Mouse (Mus musculus): ENCODE data around the gene Hs6st1. TPM values are rescaled to one million over a fixed set of nuclear protein-coding genes. Genes with fewer than 3 reads are reported as not detected.

Hs6st1 gene
- polyA plus RNA-seq, 1 experiment = 53.7 TPM

DNA sequence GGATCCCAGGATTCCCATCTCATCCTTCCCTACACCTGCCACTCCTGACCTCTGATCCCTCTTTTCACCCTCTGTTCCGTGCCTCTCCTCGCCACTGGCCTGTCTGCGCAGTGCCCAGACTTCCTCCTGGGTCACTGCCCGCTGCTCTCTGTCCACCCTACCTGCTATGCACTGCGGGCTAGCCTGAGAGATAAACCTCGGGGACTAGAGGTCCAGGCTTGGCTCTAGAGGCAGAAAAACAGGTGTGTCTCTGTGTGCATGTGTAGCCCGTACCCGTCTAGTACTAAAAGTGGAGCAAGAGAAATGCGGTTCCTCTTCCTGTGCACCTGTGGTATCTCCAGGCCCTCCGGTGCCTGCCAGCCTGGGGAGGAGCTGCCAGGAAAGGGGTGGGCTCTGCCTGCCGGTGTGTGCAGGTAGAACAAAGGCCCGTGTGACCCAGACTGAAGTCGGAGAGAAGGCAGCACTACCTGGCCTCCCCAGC lies 1.1 kb downstream of the Hs6st1 start:
- Histone ChIP-seq H3K4me3 (ENCODE audit: low read depth, low read length) (peak overlapping the region; percentile 86), H3K27me3 (ENCODE audit: control insufficient read depth, insufficient read depth, low read length) (no peaks in the 10 kb centered on the region), H3K4me1 (ENCODE audit: control insufficient read depth, insufficient read depth, insufficient read length, low read length) (peaks cover 42% of the 10 kb centered on the region), H3K36me3 (ENCODE audit: control insufficient read depth, insufficient read depth, low read length) (peaks cover 4% of the 10 kb centered on the region), H3K27ac (ENCODE audit: insufficient read depth, low read depth, low read length) (peak overlapping the region; percentile 86)
- 2% methylated on average over 13 of the region's 13 CpGs for WGBS
- TF ChIP-seq CTCF (IDR thresholded peaks at IDR 0.05; ENCODE audit: extremely low read depth, insufficient read length, insufficient replicate concordance, low read depth, low read length) = no peak

DNA sequence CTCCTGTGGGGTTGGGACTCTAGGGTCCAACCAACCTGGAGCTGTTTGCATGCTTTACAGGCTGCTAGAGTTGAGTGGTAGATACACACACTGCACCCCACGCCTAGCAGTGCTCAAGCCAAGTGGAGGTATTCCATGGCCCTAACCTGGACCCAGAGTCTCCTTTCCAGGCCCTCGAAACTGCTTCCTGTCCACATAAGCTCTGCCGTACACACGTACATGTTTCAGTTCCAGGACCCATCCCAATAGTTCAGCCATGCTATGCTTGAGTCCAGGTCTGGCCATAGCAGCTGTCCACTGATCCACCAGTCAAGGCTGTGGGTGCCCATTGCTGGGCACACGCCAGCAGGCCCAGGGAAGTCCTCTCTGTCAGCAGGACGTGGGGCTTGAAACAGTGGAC lies 2.0 kb downstream of the Hs6st1 start:
- Histone ChIP-seq H3K36me3 (ENCODE audit: control insufficient read depth, insufficient read depth, low read length) (peaks cover 4% of the 10 kb centered on the region), H3K27ac (ENCODE audit: insufficient read depth, low read depth, low read length) (peak overlapping the region; percentile 86), H3K4me1 (ENCODE audit: control insufficient read depth, insufficient read depth, insufficient read length, low read length) (peaks cover 46% of the 10 kb centered on the region), H3K4me3 (ENCODE audit: low read depth, low read length) (peak overlapping the region; percentile 86), H3K27me3 (ENCODE audit: control insufficient read depth, insufficient read depth, low read length) (no peaks in the 10 kb centered on the region)
- TF ChIP-seq CTCF (IDR thresholded peaks at IDR 0.05; ENCODE audit: extremely low read depth, insufficient read length, insufficient replicate concordance, low read depth, low read length) (no peak), POLR2A (IDR thresholded peaks at IDR 0.05; ENCODE audit: low read depth, low read length) (no peak)
- WGBS = 14% methylated on average over 6 of the region's 6 CpGs

DNA sequence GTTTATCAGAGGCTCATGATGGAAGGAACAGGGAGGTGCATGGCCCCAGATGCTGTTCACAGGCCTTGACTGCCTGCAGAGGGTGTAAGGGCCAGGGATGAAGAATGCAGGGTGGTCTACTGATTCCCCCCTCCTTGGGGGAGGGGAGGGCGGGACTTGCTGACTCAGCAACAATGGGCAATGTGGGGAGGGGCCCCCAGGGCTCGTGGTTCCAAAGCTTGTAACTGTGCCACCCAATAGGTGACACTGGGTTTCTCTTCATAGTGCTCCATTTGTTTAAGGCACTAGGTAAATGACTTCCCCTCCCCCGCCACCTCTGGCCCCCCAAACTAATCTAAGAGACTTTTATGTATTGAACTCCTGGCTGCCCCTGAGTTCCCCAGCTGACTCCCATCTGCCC lies 2.5 kb downstream of the Hs6st1 start:
- Histone ChIP-seq H3K4me3 (ENCODE audit: low read depth, low read length) (peak overlapping the region; percentile 86), H3K36me3 (ENCODE audit: control insufficient read depth, insufficient read depth, low read length) (peaks cover 4% of the 10 kb centered on the region), H3K27me3 (ENCODE audit: control insufficient read depth, insufficient read depth, low read length) (no peaks in the 10 kb centered on the region), H3K4me1 (ENCODE audit: control insufficient read depth, insufficient read depth, insufficient read length, low read length) (peaks cover 51% of the 10 kb centered on the region), H3K27ac (ENCODE audit: insufficient read depth, low read depth, low read length) (peak overlapping the region; percentile 86)
- 28% methylated on average over 3 of the region's 3 CpGs for WGBS
- no peak for TF ChIP-seq CTCF (IDR thresholded peaks at IDR 0.05; ENCODE audit: extremely low read depth, insufficient read length, insufficient replicate concordance, low read depth, low read length)
- no peak for TF ChIP-seq POLR2A (IDR thresholded peaks at IDR 0.05; ENCODE audit: low read depth, low read length)

GRCm38 (mm10) chr1:36071176-36071575 lies 3.0 kb downstream of the Hs6st1 start:
- H3K27me3 ChIP-seq (ENCODE audit: control insufficient read depth, insufficient read depth, low read length) = no peaks in the 10 kb centered on the region
- H3K27ac ChIP-seq (ENCODE audit: insufficient read depth, low read depth, low read length) = peak overlapping the region; percentile 86
- peaks cover 8% of the 10 kb centered on the region for H3K36me3 ChIP-seq (ENCODE audit: control insufficient read depth, insufficient read depth, low read length)
- peak overlapping the region; percentile 86 for H3K4me3 ChIP-seq (ENCODE audit: low read depth, low read length)
- TF ChIP-seq POLR2A (IDR thresholded peaks at IDR 0.05; ENCODE audit: low read depth, low read length) (no peak), CTCF (IDR thresholded peaks at IDR 0.05; ENCODE audit: extremely low read depth, insufficient read length, insufficient replicate concordance, low read depth, low read length) (no peak)
- H3K4me1 ChIP-seq (ENCODE audit: control insufficient read depth, insufficient read depth, insufficient read length, low read length) = peaks cover 55% of the 10 kb centered on the region
- WGBS = 16% methylated on average over 7 of the region's 7 CpGs

- no peak for TF ChIP-seq CTCF (IDR thresholded peaks at IDR 0.05; ENCODE audit: extremely low read depth, insufficient read length, insufficient replicate concordance, low read depth, low read length)
- no peak for TF ChIP-seq POLR2A (IDR thresholded peaks at IDR 0.05; ENCODE audit: low read depth, low read length)
- Histone ChIP-seq H3K36me3 (ENCODE audit: control insufficient read depth, insufficient read depth, low read length) (peaks cover 10% of the 10 kb centered on the region), H3K4me1 (ENCODE audit: control insufficient read depth, insufficient read depth, insufficient read length, low read length) (peaks cover 60% of the 10 kb centered on the region), H3K27me3 (ENCODE audit: control insufficient read depth, insufficient read depth, low read length) (no peaks in the 10 kb centered on the region), H3K4me3 (ENCODE audit: low read depth, low read length) (peak overlapping the region; percentile 86), H3K27ac (ENCODE audit: insufficient read depth, low read depth, low read length) (peak overlapping the region; percentile 86)
- WGBS = 72% methylated on average over 3 of the region's 3 CpGs
Observed at GRCm38 (mm10) chr1:36071611-36072010, 3.4 kb downstream of the Hs6st1 start.

DNA sequence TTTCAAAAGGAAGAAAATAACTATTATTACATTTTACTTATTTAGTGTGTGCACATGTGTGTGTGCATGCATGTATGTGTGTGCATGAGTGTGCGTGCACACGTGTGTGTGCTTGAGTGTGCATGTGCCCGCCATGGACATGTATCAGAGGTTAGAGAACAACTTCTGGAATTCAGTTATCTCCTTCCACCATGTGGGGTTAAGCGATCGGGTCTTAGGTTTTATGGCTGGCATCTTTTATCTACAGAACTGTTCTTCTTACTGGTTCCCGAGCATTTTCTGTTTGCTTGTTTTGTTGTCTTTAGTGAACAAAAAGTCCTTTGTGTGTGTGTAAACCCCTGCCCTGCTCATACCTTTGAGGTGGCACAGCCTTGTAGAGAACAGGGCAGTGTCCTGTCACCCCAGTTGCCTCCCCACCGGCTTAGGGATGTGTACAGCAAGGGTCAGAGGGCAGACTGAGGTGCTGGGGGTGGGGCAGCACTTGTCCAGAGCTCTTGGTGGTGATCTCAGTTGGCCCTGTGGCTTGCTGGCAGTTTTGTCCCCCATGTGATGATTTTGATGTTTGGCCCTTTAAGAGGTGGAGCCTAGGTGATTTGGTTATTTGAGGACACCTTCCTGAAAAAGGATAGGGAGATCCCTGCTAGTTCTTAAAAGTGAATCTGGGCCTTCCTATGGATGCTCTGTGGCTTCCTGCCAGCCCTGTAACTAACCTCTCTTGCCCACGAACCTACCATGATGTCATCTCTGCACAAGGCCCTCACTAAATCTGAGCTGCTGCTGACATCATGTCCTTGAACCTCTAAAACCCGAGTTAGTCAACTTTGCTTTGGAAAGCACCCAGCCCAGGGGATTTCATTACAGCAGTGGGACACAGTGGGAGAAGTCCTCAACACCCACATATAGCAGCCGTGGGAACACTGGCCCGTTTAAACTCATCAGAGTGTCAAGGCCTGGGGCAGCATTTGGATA lies 4.7 kb downstream of the Hs6st1 start:
- H3K27ac ChIP-seq (ENCODE audit: insufficient read depth, low read depth, low read length) = peak overlapping the region; percentile 52
- H3K4me3 ChIP-seq (ENCODE audit: low read depth, low read length) = peak overlapping the region; percentile 35
- H3K4me1 ChIP-seq (ENCODE audit: control insufficient read depth, insufficient read depth, insufficient read length, low read length) = peaks cover 70% of the 10 kb centered on the region
- H3K27me3 ChIP-seq (ENCODE audit: control insufficient read depth, insufficient read depth, low read length) = no peaks in the 10 kb centered on the region
- TF ChIP-seq POLR2A (IDR thresholded peaks at IDR 0.05; ENCODE audit: low read depth, low read length) = no peak
- TF ChIP-seq CTCF (IDR thresholded peaks at IDR 0.05; ENCODE audit: extremely low read depth, insufficient read length, insufficient replicate concordance, low read depth, low read length) = no peak
- H3K36me3 ChIP-seq (ENCODE audit: control insufficient read depth, insufficient read depth, low read length) = peaks cover 12% of the 10 kb centered on the region
- WGBS = 27% methylated on average over 11 of the region's 11 CpGs

DNA sequence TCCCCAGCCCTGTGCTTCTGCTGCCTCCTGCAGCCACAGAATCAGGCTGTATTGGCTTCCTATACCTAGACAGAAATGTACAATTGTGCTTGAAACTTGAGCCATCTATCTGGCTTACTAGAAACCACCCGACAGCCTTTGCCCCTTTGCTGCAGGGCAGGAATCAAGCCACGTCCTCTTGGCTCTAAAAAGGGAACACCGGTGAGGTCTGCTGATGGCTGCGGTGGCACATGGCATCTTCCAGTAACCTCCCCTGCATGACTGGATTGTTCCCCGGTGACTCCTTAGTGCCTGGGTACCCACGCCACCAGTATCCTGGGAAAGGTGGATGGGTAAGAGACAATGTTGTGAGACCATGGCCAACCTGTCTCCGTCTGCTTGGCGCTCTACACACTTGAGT lies 5.4 kb downstream of the Hs6st1 start:
- WGBS = 68% methylated on average over 8 of the region's 8 CpGs

More for the DNA sequence above, 5.4 kb downstream of the Hs6st1 start:
- Histone ChIP-seq H3K27ac (ENCODE audit: insufficient read depth, low read depth, low read length) (peak overlapping the region; percentile 52), H3K27me3 (ENCODE audit: control insufficient read depth, insufficient read depth, low read length) (no peaks in the 10 kb centered on the region), H3K36me3 (ENCODE audit: control insufficient read depth, insufficient read depth, low read length) (peaks cover 13% of the 10 kb centered on the region), H3K4me3 (ENCODE audit: low read depth, low read length) (peak overlapping the region; percentile 11; the same call in 1 of the 2 replicates), H3K4me1 (ENCODE audit: control insufficient read depth, insufficient read depth, insufficient read length, low read length) (peaks cover 75% of the 10 kb centered on the region)
- TF ChIP-seq CTCF (IDR thresholded peaks at IDR 0.05; ENCODE audit: extremely low read depth, insufficient read length, insufficient replicate concordance, low read depth, low read length) (no peak), POLR2A (IDR thresholded peaks at IDR 0.05; ENCODE audit: low read depth, low read length) (no peak)

Measured in small intestine, adult 2 months (tissue).